Mouse (Mus musculus) megakaryocyte, embryonic 14.5 days (primary cell): ENCODE measurements at regions not wholly inside any gene's neighbourhood (a gene's known extent, or its start where the extent isn't known, plus 50 kb on each side); places are given as distances from the start of the nearest gene placed in this dataset.

ENCODE experiments used
- FLI1 ChIP-seq: IDR thresholded peaks from 2 replicates; pipeline ENCODE4 v1.6.1; 2012; ENCODE audit warnings: low read length, inconsistent platforms, mixed read lengths
- GATA1 ChIP-seq: IDR thresholded peaks from 3 replicates; pipeline ENCODE4 v1.6.1; 2012; ENCODE audit warnings: mixed read lengths, low read length, inconsistent platforms, borderline replicate concordance

- TF ChIP-seq GATA1 (no peak), FLI1 (no peak)
These were observed 213.8 kb downstream of the Dph6 start for GRCm38 (mm10) chr2:114440943-114441342.
